Mouse (Mus musculus) testis, postnatal 10 days (tissue): Measurements from ENCODE around the gene Pmfbp1.

Experiments
- DNase-seq: peaks from one replicate; pipeline ENCODE4 v3.0.0; 2021; ENCODE audit warnings: low spot score

Gene Pmfbp1

DNA sequence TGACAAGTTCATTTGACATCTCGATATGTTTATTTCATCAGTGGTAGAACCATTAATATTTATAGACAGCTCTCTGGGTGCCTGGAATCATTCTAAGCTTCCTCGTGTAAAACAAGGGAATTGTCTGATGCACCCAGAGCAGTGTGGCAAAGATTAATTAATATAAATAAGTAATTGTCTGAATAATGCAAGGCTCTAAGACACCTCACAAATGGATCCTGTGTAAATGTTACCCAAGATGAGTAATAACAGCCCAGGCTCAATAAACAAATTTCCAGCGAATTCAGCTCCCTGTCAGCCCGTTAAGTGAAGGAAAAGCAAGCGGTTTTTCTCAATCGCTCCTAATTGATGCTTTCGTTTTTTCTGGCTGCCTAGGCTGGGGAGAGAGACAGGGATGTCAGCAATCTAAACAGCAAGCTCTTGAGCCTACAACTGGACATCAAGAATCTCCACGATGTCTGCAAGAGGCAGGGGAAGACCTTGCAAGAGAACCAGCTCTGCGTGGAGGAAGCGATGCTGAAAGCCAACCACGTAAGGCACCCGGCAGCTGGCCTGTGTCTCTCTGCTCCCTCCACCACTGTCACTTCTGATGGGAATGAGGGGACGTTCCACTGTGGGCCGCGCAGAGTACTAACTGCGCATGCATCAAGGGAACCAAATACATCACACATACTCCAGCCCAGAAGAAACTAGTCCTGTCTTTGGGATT, 5.3 kb downstream of the Pmfbp1 start:
- no peak for DNase-seq

DNA sequence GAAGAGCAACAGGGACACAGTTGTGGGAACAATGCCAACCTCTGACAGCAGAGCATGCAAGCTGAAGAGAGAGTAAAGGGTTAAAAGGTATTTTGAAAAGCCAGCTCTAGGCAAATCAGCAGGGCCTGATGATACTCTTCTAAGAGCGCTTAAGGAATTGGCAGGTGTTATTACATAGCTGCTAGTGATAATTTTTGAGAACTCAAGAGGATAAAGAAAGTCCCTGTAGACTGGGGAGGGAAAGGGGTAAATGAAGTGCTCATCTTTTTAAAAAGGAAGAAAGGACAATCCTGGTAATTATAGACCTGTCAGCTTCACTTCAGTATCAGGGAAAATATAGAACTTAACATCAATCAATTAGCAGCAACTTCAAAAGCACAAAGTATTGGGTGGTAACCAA, 9.7 kb downstream of the Pmfbp1 start:
- DNase-seq = no peak

DNA sequence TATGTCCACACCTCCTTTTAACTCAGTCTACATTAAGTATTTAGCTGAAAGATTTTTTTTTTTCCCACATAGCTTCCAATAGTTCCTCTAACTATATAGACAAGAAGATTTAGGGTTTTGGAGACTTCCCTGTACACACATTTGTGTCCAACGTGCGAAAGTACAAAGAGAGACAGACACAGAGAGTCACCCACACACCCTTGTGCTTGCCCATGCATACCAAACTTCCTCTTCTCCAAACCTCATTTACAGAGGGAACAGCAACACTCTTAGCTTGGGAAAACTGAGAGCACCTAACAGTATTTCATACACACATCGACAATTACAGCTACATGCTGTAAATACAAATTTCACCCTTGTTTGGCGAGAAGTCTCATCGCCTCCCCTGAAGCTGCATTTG, 11.7 kb downstream of the Pmfbp1 start:
- no peak for DNase-seq

DNA sequence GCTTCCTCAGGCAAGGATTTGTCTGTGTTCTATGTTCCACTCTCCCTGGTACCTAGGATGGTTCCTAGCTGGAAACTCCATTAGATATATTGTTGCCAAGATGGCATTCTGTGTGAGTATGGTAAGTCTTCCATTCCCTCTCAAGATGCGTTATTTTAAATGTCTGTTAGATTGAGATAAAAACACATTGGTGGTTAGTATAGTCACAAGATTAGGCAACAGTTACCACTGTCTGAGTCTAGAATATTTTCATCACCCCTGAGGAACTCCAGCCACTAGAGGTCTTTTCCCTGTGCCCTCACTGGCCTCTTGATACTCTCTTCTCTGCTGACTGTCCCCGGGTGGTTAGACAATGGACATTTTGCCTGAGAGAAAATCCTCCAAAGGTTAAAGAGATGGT, 30.2 kb downstream of the Pmfbp1 start:
- no peak for DNase-seq

- no peak for DNase-seq
Observed at GRCm38 (mm10) chr8:109535140-109535990, 41.5 kb downstream of the Pmfbp1 start.

GRCm38 (mm10) chr8:109536703-109537102, 42.9 kb downstream of the Pmfbp1 start:
- DNase-seq = peak; percentile 91

DNA sequence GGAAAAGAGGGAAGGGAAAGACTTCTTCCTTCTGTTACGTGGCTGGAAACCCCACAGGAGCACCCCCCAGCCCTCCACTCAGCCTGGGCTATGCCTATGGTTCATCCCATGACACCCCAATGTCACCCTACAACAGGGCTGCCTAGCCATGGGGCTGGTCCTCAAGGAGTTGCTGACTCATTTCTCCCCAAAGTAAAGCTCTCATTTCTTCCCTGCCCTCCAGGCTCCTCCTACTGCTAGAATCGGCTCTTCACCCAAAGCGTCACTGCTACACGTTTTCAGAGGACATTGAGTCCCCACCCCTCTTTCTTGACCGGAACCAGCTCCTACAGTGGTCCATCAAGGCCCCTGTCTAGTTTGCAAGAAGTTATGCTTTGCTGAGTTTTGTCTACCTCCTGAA, 48.3 kb downstream of the Pmfbp1 start:
- no peak for DNase-seq

DNA sequence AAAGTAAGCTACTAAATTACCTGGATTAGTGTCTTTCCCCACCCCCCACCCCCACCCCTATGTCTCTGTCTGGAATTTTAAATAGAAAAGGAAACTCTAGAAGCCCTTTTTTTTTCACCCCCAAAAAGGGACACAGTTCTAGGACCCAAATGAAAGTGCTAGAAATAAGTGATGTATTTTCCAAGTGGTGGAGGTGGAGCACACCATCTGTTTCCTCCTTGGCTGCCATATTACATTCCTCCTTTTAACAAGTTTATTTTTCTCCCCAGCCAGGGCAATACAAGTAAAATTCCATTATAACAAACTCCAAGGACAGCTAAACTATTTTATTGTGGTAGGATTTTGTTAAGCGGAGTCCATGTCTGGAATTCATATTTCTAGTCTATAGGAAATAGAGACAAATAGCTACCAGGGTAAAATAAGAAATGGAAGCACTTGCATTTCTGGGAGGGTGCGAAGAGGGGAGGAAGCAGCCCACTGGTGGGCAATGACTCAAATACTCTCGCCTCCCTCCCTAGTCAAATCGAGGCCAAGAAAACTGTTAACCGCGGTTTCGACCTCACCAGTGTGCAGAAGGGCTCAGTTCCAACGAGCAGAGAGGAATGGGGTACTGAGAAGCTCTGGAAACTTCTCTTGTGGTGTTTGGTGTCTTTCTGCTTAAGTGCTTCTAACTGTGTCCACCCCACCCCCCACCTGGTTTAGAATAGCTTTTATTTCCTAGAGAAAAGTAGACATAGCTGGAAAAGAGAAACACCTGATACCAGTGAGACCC, 49.1 kb downstream of the Pmfbp1 start:
- no peak for DNase-seq

DNA sequence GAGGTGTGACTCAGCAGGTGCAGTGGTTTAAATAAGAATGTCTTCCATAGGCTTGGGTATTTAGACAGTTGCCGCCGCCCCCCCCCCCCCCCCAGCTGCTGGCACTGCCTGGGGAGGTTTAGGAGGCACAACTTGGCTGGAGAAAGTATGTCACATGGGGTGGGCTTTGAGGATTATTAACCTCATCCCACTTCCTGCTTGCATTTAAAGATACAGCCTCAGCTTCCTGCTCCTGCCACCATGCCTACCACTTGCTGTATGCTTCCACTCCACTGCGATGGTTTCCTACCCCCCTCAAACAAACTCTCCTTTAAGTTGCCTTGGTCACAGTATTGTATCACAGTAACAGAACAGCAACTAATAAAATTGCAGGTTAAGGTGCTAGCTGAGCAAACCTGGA, 50.2 kb downstream of the Pmfbp1 start:
- no peak for DNase-seq

- DNase-seq = no peak
Observed at GRCm38 (mm10) chr8:109551663-109552062, 57.8 kb downstream of the Pmfbp1 start.

GRCm38 (mm10) chr8:109563881-109564280, 70.1 kb downstream of the Pmfbp1 start:
- no peak for DNase-seq

- no peak for DNase-seq
Observed at GRCm38 (mm10) chr8:109564766-109565165, 70.9 kb downstream of the Pmfbp1 start.

DNA sequence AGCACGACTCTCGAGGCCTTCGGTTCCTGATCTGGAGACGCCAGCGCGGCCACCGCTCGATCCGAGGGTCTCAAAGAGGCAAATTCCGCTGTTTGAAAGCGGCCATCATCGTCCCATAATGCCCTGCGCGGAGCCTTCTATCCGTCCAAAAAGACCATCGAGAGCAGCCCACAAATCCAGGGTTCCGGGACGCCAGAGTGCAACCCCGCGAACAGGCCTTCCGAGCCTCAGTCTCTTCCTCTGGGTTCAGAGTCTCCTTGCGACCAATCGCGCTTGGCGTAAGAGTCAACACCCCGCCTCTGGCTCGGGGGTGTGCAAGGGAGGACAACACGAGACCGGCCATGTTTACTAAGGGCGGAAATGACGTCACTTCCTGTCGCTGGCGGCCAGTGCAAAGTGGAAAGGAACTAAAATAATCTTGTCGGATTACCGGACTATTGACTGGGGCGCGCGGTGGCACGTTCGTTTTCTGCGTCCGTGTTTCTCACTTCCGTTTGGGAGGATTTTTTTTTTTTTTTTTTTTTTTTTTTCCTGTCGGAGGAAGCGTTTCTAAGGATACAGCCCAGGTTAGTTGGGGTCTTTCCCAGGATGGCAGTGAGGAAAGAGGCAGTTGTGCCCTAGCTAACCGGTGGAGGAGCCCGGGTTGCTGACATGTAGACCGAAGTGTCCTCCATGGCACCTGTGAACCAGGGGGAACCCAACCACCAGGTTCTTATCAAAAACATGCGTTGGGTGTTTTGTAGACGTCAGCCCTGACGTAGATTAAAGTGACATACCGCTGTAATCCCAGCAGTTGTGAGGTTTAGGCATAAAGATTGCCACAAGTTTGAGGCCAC, 71.9 kb downstream of the Pmfbp1 start, which contains the start of the genes Dhx38 and Txnl4b:
TSS of gene Dhx38 (minus strand) at position 364 of the 836 bp plus-strand sequence.
TSS of gene Txnl4b (plus strand) at position 395 of the 836 bp plus-strand sequence.
- DNase-seq = peak; percentile 97

DNA sequence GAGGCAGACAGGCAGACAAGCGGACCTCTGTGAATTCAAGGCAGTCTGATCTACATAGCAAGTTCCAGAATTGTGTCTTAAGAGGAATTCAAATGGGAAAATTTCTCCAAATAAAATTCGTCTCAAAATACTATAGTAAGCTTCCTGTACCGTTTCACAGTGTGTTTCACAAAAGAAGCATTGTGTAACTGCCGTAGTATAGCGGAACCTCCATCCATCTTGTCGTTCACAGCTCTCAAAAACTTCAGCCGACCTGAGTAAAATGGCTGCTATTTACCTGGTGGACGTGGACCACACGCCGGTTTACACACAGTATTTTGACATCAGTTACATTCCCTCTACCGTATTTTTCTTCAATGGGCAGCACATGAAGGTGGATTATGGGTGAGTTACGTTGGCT, 77.3 kb downstream of the Pmfbp1 start:
- DNase-seq = no peak

DNA sequence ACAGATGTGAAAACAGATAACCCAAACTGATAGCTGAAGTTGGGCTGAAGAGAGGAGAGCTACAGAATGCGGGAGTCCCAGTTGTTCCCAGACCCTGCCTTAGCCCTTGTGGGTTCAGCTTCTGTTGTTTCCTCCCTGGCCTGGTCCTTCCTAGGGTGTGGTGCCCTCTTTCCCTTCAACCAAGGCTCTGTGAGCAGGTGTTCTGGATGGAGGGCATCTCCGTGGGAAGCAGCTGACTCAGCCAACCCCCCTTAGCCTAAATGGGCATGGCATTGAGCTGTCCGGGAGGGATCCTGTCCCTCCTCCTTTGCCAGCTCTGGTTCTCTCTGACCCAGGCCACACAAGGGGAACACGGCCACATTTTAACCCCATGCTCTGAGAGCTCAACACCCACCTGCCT, 82.5 kb downstream of the Pmfbp1 start:
- no peak for DNase-seq

DNA sequence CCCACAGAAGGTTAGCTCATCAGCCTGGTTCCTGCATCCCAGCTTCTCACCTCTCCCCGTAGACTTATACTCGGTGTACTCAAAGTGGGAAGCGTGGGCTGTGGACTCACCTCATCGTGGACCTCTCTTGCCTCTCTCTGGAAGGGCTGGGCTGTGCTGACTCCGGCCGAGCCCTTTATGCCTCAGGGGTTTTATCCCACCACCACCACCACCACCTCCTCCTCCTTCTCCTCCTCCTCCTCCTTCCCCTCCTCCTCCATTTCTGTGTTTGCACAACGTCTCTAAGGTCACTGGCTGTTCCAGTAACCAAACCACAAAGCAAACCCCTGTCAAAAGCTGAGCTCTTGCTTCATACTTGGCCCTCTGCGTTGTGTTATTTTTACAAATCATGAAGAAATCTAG, 85.1 kb downstream of the Pmfbp1 start, which contains the start of gene Hp:
TSS of gene Hp (minus strand) at position 273 of the 402 bp plus-strand sequence.
- DNase-seq = no peak

GRCm38 (mm10) chr8:109584293-109584692, 90.5 kb downstream of the Pmfbp1 start:
- DNase-seq = no peak

GRCm38 (mm10) chr8:109584830-109585229, 91.0 kb downstream of the Pmfbp1 start:
- no peak for DNase-seq

DNA sequence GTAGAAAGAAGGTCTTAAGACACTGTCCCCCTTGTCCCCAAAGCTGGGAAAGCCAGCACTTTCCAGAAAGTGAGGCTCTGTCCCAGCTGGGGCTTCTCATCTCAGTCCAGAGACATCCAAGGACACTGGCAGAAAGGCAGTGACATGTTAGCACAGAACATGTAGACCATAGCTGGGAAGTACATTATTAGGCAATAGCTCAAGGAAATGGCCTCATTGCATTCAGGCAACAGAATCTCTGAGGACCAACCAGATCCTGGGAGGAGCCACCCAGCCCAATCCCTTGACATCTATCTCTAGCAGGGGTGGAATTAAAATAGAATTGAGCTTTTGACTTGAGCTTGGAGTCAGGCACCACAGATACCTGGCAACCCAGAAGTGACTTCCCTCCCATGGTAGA, 91.8 kb downstream of the Pmfbp1 start:
- no peak for DNase-seq

GRCm38 (mm10) chr8:109586972-109587504, 93.2 kb downstream of the Pmfbp1 start:
- DNase-seq = no peak

DNA sequence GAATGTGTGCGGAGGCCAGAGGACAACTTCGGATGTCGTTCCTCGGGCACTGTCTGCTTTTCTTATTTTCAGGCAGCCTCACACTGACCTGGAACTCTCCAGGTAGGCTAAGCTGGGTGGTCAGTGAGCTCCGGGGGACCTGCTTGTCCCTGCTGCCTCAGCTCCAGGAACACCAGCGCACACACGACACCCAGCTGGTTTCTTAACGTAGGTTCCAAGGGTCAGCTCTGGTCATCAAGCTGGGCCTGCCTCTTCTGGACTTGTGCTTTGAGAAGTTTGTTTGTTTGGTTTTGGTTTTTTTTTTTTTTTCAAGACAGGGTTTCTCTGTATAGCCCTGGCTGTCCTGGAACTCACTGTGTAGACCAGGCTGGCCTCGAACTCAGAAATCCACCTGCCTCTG, 97.1 kb downstream of the Pmfbp1 start:
- DNase-seq = no peak
